Mouse (Mus musculus) erythroblast, embryonic 14.5 days (primary cell): ENCODE measurements around the gene Tmx2.

ENCODE experiments used
- GATA1 ChIP-seq: IDR thresholded peaks from 2 replicates; pipeline ENCODE4 v1.6.1; 2012; ENCODE audit warnings: low read length, inconsistent platforms, mixed read lengths
- TAL1 ChIP-seq: IDR thresholded peaks from 3 replicates; pipeline ENCODE4 v1.6.1; 2012; ENCODE audit warnings: low read length, inconsistent platforms, mixed read lengths

GRCm38 (mm10) chr2:84650464-84651195 lies 28.3 kb downstream of the Tmx2 start, which contains the start of gene Ctnnd1:
- TF ChIP-seq TAL1 = no peak
- no peak for TF ChIP-seq GATA1
